Mouse (Mus musculus): ENCODE results near the gene Plekhg1. TPM values are rescaled to one million over a fixed set of nuclear protein-coding genes. Genes with fewer than 3 reads are reported as not detected.

Gene Plekhg1
- total RNA-seq, 2 experiments from 2014 or later, result 9.1 to 11.4 TPM

- intact Hi-C loops (cut with DNase I), result no loop called here
- no peak for DNase-seq
Observed at GRCm38 (mm10) chr10:3864196-3864540, 124.0 kb downstream of the Plekhg1 start.

DNA sequence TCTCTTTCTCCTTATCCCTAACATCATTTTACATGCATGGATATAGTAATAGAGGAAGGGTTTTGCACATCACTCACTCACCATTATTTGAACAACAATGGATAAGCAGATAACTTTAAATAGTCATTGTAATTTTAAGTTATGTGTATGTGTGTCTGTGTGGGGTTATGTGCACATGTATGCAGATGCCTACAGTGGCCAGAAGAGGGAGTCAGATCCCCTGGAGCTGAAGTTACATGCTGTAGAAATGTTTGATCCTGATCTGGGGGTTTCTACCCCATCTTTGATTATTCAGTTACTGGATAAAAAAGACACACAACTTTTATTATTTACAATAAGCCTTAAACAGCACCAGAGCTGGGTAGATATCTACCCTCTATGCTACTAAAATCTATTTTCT, 127.1 kb downstream of the Plekhg1 start:
- intact Hi-C loops (cut with DNase I), result no loop called here
- DNase-seq, result no peak

DNA sequence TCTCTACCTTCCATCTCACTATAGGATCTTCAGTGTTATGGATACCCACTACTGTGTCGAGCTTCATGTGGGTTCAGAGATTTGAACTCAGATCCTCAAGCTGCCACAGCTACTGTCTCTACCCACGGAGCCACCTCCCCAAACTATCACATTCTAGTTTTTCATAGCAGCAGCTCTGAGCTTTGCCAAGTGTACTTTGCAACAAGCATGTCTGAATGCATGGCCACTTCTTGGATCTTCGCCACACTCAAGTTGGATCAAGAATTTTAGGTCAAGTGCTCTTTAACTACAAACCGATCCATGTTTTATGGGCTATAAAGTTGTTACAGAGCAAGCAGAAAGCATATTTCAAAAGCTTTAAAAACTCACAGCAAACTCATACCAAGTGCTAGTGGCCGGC, 130.7 kb downstream of the Plekhg1 start:
- DNase-seq, result no peak
- intact Hi-C loops (cut with DNase I), result no loop called here

- no peak for DNase-seq
- intact Hi-C loops (cut with DNase I), result no loop called here
Observed at GRCm38 (mm10) chr10:3873467-3873866, 133.3 kb downstream of the Plekhg1 start.

GRCm38 (mm10) chr10:3877852-3878535, 137.8 kb downstream of the Plekhg1 start:
- intact Hi-C loops (cut with DNase I), result no loop called here
- peak in 1 of 2 experiments; percentile 34 for DNase-seq

GRCm38 (mm10) chr10:3881179-3881578, 141.0 kb downstream of the Plekhg1 start:
- no peak for DNase-seq
- intact Hi-C loops (cut with DNase I), result no loop called here

DNA sequence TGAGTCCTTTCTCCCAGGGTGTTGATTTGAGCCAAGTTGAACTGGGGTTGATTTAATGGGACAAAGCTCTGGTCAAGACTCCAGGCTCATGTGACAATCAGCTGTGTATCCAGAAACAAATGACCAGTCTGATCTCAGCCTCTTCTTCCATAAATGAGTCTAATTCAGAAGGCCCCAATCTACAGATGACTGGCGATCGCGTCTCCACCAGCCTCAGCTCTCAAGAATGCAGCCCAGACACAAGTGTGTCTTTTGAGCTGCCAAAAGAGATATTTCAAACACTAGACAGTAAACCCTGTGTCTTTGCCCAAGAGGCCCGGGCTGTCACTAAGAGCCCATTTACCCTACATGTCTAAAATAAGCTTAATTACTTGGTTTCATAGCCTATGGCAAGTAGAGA, 148.3 kb downstream of the Plekhg1 start:
- intact Hi-C loops (cut with DNase I), result no loop called here
- DNase-seq, result no peak

DNA sequence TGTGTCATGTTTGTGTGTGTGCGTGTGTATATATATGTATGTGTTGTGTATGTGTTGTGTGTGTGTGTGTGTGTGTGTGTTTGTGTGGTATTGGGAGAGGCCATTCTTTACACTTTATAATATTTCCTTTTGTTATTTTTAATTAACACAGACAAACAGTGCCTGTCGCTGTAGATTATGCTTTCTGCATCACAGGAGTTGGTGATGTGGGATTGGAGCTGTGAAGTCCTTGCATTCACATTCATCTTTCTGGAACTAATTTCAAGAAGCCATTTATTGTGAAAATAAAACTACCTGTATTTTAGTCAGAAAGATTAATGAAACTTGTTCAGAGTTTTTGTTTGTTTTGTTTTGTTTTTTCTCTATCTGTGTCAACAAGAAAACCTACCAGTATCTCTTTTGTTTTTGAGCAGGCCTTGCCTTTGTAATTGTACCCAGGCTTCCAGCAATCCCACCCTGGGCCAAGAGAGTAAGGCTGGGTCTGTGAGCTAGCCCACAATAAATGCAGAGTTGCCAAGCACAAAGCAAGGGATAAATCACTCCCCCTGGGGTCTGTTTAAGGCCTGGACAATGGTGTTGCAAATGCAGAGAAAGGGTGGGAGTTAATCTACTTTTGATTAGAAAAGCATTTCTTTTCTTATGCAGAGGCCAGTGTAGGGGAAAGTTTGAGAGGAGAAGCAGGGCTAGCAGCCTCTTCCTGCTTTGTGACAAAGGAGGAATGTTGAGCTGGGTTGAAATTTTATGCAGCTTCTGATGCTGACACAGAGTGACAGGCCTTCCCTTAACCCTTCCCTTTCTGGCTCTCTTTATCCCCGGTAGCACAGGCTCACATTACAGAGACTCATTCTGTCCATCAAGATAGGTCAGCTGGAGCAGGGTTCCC, 151.5 kb downstream of the Plekhg1 start:
- DNase-seq, result no peak
- intact Hi-C loops (cut with DNase I), result no loop called here

DNA sequence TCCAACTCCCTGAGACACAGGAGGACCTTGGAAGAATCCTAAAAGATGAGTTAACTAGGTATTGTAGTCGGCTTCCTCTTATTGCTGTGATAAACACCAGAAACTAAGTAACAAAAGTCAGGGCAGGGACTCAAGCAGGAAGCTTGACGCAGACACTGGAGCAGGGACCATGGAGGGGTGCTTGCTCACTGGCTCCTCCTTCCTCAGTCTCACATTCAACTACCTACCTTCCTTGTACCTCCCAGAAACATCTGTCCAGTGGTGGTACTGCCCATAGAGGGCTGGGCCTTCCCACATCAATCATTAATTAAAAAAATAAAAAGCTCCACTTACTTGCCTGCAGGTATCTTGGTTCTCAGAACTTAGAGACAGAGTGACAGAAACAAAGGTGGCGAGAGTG, 152.2 kb downstream of the Plekhg1 start:
- intact Hi-C loops (cut with DNase I), result no loop called here
- DNase-seq, result no peak

- DNase-seq, result no peak
Observed at GRCm38 (mm10) chr10:3898068-3898467, 157.9 kb downstream of the Plekhg1 start.

DNA sequence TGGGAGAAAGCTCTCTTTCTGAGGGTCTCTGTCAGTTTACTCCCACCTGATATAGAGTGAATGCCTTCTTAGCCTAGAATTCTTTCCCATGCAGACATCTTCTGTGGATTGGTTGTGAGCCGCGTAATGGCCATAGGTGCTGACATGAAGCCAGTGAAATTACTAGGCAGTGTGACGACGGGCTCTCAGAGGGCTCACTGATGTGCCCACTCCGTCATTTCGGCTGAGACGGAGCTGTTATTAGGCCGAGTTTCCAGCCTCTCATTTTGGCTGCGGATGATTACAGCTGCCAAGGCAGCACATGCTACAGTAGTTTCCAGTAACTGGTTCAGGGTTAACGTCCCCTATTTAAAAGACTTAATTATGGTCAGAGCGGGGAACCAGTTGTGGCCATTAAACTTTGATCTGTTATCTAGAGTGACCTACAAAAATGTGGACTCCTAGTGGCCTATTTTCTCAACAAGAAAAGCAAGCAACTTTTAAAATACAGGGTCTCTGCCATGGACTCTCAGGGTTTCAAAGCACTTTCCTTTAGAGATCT, 160.3 kb downstream of the Plekhg1 start:
- intact Hi-C loops (cut with DNase I), result no loop called here

More at GRCm38 (mm10) chr10:3898068-3898467, 157.9 kb downstream of the Plekhg1 start:
- intact Hi-C loops (cut with DNase I), result no loop called here

GRCm38 (mm10) chr10:3905747-3906146, 165.6 kb downstream of the Plekhg1 start:
- intact Hi-C loops (cut with DNase I), result no loop called here
- no peak for DNase-seq

More for the DNA sequence above, 160.3 kb downstream of the Plekhg1 start:
- DNase-seq, result no peak

DNA sequence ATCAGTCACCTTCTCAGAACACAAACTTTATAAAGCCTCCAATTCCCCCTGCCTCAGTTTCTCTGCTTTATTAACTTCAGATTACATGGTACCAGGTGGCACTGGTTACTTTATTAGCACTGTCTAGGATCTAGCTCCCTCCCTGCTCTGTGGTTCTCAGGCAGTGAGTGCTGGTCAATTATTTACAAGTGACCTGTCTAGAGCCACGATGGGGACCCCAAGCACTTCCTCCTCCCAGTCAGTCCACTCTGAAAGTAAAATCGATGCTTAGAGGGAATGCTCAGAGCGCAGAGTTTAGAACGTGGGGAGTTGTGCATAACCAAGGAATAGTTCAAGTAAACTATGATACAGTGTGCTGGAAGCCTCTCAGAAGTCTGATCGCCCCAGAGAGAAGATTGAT, 173.9 kb downstream of the Plekhg1 start:
- DNase-seq, result no peak
- intact Hi-C loops (cut with DNase I), result no loop called here

GRCm38 (mm10) chr10:3920368-3921152, 180.4 kb downstream of the Plekhg1 start:
- intact Hi-C loops (cut with DNase I), result no loop called here
- no peak for DNase-seq

DNA sequence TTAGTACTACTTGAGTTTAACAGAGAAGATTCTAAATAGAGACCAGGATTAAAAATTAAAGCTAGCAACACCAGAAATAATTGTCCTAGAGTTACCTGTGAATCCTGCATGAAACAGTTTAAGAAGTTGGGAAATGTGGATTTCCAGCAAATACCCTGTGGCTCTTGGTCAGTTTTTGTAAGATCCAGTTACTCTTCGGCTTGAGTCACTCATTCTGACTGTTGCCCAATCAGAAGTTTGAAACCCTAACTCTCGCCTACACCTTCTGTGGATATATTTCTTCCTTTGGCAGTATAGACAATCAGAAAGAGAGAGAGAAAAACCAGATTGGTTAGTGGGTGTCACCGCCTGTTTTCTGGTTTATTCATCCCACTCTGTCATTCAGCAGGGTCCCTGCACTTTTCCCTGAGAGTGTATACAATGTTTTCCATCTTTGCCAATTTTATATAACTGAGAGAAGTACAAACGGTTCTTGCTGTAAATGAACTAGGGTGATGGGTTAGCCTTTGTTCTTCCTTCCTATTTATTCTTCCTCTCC, 187.9 kb downstream of the Plekhg1 start:
- DNase-seq, result no peak
- intact Hi-C loops (cut with DNase I), result no loop called here

DNA sequence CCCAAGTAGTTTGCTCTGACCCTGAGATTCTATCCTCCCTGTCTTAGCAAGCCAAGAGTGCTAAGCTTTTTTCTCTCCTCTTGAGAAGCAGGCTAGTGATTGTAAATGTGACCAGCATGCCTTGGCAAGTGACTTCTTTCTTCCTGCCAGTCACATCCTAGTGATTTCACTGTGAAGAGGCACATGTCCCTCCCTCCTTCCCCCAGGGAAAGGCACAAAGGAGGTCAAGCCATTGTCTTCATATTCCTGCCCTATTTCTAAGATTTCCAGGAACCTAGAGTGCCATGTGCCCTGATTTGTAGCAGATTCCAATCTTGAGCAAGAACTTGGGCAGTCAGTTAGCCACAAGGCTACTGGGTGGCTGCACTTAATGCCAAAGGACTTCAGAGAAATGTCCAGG, 191.7 kb downstream of the Plekhg1 start:
- intact Hi-C loops (cut with DNase I), result no loop called here
- DNase-seq, result no peak

- DNase-seq, result no peak
Observed at GRCm38 (mm10) chr10:3933311-3933940, 193.3 kb downstream of the Plekhg1 start.

DNA sequence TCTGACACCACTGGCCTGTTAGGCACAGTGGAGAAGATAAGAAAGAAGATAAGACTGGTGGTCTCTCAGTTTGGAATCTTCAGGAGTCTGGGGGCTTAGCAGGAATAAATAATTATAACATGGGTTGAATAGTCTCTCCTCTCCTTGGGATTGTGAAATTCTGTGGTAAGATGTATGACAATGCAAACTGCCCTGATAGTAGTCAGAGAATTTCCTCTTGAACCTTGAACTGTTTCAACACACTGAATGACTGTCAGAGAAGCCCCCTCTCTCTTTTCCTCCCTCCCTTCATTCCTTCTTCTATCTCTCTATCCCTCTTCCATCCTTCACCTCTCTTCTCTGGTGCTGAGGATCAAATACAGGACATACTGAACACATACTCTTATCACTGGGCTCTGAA, 196.7 kb downstream of the Plekhg1 start:
- no peak for DNase-seq
- intact Hi-C loops (cut with DNase I), result no loop called here

More at GRCm38 (mm10) chr10:3933311-3933940, 193.3 kb downstream of the Plekhg1 start:
- intact Hi-C loops (cut with DNase I), result no loop called here

DNA sequence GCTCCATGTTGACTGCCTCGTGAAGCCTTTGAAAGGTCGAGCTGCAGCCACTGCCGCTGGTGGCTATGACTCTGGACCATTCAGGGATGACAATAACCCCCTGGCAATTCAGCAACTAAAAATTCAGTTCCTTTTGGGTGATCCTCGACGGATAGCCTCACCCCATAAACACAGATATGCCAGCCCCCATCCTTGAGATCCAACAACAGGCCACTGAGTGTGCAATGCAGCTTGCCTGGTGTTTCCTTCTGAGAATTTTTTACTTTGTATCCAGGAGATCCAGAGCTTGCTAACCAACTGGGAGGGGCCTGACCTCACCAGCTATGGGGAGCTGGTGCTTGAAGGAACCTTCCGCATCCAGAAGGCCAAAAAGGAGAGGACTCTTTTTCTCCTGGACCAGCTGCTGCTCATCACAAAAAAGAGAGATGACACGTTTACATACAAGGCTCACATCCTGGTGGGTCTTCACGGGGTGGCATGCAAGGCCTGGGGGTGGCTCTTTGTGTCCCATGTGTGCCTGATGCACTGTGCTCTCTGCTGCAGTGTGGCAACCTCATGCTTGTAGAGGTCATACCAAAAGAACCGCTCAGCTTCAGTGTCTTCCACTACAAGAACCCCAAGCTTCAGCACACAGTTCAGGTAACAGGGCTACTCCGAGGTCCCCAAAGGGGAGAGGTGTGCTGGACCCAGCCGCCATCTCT, 199.9 kb downstream of the Plekhg1 start:
- intact Hi-C loops (cut with DNase I), result loop anchor here (2.0 to 5.0 kb wide), 4 partner anchors 107 to 308 kb away; no protein-coding TSS in a partner anchor
- no peak for DNase-seq

Measured in heart, postnatal 36 days (tissue).